Mouse (Mus musculus) thymus, postnatal 25 days (tissue): ENCODE measurements around the gene Gm1043.

Experiments used
- DNase-seq: peaks from one replicate; pipeline ENCODE4 v3.0.0; 2022

The Gm1043 gene

DNA sequence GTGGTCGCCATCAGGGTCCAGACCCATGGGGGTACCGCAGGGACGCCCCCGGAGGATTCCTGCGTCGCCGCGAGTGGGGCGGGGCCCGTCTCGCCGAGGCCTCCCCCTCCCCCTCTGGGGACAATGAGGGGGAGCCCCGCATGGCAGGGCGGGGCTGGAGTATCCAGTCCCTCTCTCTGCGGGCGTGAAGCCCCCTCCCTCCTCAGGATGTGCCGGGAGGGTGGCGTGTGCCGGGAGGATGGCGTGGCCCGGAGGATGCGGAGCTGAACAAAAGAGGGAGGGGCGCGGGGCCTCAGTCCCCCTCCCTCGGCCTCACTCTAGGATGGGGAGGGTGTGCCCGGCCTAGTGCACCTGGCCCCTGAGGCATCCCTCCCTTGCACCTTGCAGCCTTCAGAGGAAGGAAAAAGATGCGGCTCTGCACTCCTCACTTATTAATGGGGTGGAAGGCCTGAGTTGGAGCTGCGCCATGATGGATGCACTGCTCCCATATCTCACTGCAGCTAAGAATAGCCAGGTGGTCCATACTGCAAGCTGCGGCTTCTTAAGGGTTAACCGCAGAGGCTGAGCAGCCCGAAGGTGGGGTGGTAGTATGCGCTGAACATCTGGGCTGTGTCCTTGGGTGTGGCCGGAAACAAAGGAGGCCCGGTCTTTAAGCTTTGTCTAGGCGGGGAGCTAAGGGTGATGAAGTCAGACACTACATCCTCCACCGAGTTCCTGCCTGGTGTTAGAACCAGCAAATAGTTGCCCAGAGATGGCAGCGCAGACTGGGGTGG, 161.2 kb downstream of the Gm1043 start:
- peak; percentile 57 for DNase-seq

DNA sequence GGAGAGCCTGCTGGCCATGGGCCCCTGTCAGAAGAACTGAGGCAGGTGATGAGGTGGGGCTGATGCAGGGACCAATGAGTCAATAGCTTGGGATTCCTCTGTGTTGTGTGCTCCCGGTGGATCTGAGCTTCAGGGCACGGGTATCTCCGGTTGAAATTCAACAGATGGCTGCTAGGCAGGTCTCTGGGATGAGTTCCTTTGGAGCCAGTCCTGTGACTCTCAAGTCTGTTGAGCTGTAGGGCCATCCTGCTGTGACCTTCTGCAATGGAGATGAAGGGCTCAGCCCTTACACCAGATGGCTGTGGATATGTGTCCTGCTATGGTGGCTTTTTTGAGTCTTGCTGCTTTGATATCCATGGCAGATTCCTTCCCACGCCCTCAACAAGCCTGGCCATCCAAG, 162.3 kb downstream of the Gm1043 start:
- DNase-seq = no peak

DNA sequence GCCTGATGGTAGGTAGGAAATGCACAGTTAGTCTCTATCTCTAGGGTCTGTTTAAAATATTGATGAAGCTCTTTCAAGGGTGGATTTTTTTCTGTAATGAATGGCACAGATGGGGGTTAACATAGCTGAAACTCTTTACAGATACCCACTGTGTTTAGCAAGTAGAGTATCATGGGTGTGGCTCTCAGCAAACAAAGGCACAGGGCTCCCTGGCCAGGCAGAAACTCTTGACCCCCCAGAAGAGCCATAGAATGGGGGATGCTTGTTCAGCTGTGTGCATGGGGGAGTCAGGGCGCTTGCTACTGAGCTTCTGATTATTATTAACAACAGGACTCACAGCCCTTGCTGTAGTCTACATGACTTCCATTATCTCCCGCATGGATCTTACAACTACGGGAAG, 163.7 kb downstream of the Gm1043 start:
- no peak for DNase-seq

GRCm38 (mm10) chr5:37251596-37251995, 166.4 kb downstream of the Gm1043 start:
- DNase-seq = no peak

DNA sequence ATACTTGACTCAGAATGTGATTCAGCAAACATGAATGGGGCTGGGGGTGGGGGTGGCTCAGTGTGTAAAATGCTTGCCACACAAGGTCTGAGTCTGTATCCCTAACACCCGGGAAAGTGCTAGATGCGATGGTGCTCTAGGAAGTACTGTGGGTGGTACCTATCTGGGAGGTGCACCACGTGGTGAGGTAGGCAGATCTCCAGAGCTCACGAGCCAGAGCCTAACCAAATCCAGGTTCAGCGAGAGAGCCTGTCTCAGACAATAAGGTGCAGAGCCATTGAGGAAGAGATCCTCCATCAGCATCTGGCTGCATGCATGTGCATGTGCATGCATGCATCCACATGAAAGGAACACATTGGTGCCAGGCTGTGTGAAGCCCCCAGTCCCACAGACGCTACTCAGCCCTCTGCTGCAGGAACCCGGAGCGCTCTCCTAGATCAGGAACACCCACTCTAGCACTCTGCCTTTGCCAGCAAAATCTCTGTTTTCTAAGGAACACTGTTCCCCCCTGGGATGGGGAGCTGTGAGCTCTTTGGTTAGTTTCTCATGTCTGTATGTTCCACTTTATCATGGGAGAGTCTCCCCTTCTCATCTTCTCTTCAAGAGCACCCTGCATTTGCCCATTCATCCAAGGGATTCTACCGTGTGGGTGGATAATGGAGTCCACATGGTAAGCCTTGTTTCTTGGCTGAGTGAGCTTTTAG, 167.1 kb downstream of the Gm1043 start:
- DNase-seq = no peak

- no peak for DNase-seq
Observed at GRCm38 (mm10) chr5:37254523-37254922, 169.4 kb downstream of the Gm1043 start.

GRCm38 (mm10) chr5:37256823-37257222, 171.7 kb downstream of the Gm1043 start:
- no peak for DNase-seq

GRCm38 (mm10) chr5:37257243-37257642, 172.1 kb downstream of the Gm1043 start:
- DNase-seq = no peak

- DNase-seq = no peak
Observed at GRCm38 (mm10) chr5:37261734-37262133, 176.6 kb downstream of the Gm1043 start.

GRCm38 (mm10) chr5:37263816-37264215, 178.6 kb downstream of the Gm1043 start:
- DNase-seq = no peak
